Mouse (Mus musculus): ENCODE data around the gene Gbp2. TPM values are rescaled to one million over a fixed set of nuclear protein-coding genes. Genes with fewer than 3 reads are reported as not detected.
"Not testable (repeated sequence)": the region's sequence is repeated elsewhere in the genome, so short reads cannot be mapped to it uniquely, and the experiment has no call there.

The Gbp2 gene
- polyA plus RNA-seq, 1 experiment, result 0.82 TPM

DNA sequence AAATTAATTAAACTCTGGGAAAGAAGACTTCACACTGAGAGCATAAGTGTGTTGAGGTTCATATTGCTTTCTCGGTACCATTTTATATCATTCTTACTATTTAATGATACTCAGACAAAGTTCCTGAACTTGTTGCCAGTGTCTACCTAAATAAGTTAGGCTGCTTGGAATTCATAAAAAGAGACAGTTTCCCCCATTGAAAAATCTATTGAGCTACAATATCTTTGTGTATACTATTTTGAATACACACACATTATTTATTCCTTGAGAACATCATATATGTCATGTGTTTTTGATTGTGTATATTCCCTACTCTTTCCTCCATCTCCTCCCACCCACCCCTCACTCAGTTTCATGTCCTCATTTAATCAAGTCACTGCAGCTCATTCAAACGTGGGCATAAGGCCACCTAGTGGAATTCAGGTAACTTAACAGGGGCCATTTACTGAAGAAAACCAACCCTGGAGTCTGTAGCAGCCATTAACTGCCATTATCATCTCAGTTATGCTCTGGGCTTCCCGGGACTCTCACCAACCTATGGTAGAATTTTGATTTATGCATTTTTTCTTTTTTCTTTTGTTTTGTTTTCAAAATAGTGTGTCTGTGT, 657 bp downstream of the Gbp2 start:
- H3K4me2 ChIP-seq (ENCODE audit: low read depth), result peak overlapping the region; percentile 95

DNA sequence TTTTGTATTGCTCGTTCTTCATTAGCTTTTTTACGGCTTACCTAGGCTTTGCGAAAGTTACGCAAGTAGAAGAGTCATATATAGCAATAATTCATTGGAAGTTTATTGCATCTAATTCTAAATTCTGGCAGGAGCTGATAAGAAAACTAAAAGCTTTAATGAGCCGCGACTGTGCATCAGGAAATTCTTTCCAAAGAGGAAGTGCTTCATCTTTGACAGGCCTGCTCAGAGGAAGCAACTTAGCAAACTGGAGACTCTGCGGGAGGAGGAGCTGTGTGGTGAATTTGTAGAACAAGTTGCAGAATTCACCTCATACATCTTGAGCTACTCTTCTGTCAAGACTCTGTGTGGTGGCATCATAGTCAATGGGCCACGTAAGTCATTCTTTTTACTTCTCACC, 10.0 kb downstream of the Gbp2 start:
- no peak for TF ChIP-seq CEBPB (IDR thresholded peaks at IDR 0.05; ENCODE audit: insufficient read depth, poor library complexity, severe bottlenecking)
- no peak for TF ChIP-seq MAX (IDR thresholded peaks at IDR 0.05; ENCODE audit: low read depth)
- no peak for TF ChIP-seq TCF12 (IDR thresholded peaks at IDR 0.05; ENCODE audit: insufficient read depth, poor library complexity, severe bottlenecking)
- no peak for TF ChIP-seq USF1 (IDR thresholded peaks at IDR 0.05; ENCODE audit: low read depth)
- TF ChIP-seq REST (IDR thresholded peaks at IDR 0.05; ENCODE audit: insufficient read depth, insufficient read length), result no peak
- no peak for TF ChIP-seq POLR2A (IDR thresholded peaks at IDR 0.05; ENCODE audit: insufficient read length, low read depth)
- no peak for TF ChIP-seq MYOG (IDR thresholded peaks at IDR 0.05; ENCODE audit: control insufficient read depth in 1 of 3, insufficient read depth in 1 of 3, insufficient read length in 2 of 3, low read depth in 2 of 3)
- TF ChIP-seq E2F4 (IDR thresholded peaks at IDR 0.05; ENCODE audit: insufficient read depth), result no peak
- TF ChIP-seq SRF (IDR thresholded peaks at IDR 0.05; ENCODE audit: control insufficient read depth, insufficient read length, low read depth), result no peak
- TF ChIP-seq POLR2AphosphoS2 (IDR thresholded peaks at IDR 0.05; ENCODE audit: insufficient read length, low read depth), result no peak
- no peak for TF ChIP-seq TCF3 (IDR thresholded peaks at IDR 0.05; ENCODE audit: insufficient read length, low read depth)
- no peak for TF ChIP-seq MYOD1 (IDR thresholded peaks at IDR 0.05; ENCODE audit: control insufficient read depth in 1 of 3, insufficient read length in 2 of 3, low read depth in 2 of 3)
- H3K4me2 ChIP-seq (ENCODE audit: low read depth), result no peak overlapping the region
- H3K27me3 ChIP-seq (ENCODE audit: control insufficient read depth, insufficient read depth, insufficient read length), result no peaks in the 10 kb centered on the region
- no peaks in the 10 kb centered on the region for H3K36me3 ChIP-seq (ENCODE audit: control insufficient read depth, insufficient read depth)
- no peaks in the 10 kb centered on the region for H3K79me2 ChIP-seq (ENCODE audit: control insufficient read depth, insufficient read depth)
- no peak overlapping the region for H3K4me3 ChIP-seq
- no peak overlapping the region for H3ac ChIP-seq (ENCODE audit: control insufficient read depth, insufficient read length)

More for the DNA sequence above, 657 bp downstream of the Gbp2 start:
- Histone ChIP-seq H3ac (ENCODE audit: control insufficient read depth, insufficient read length) (no peak overlapping the region), H3K4me3 (peak overlapping the region; percentile 24), H3K79me2 (ENCODE audit: control insufficient read depth, insufficient read depth) (no peaks in the 10 kb centered on the region), H3K27me3 (ENCODE audit: control insufficient read depth, insufficient read depth, insufficient read length) (no peaks in the 10 kb centered on the region), H3K36me3 (ENCODE audit: control insufficient read depth, insufficient read depth) (no peaks in the 10 kb centered on the region)
- TF ChIP-seq SRF (IDR thresholded peaks at IDR 0.05; ENCODE audit: control insufficient read depth, insufficient read length, low read depth) (no peak), MYOG (IDR thresholded peaks at IDR 0.05; ENCODE audit: control insufficient read depth in 1 of 3, insufficient read depth in 1 of 3, insufficient read length in 2 of 3, low read depth in 2 of 3) (no peak), MYOD1 (IDR thresholded peaks at IDR 0.05; ENCODE audit: control insufficient read depth in 1 of 3, insufficient read length in 2 of 3, low read depth in 2 of 3) (no peak), REST (IDR thresholded peaks at IDR 0.05; ENCODE audit: insufficient read depth, insufficient read length) (no peak), POLR2A (IDR thresholded peaks at IDR 0.05; ENCODE audit: insufficient read length, low read depth) (no peak), USF1 (IDR thresholded peaks at IDR 0.05; ENCODE audit: low read depth) (no peak), MAX (IDR thresholded peaks at IDR 0.05; ENCODE audit: low read depth) (no peak), CEBPB (IDR thresholded peaks at IDR 0.05; ENCODE audit: insufficient read depth, poor library complexity, severe bottlenecking) (no peak), TCF3 (IDR thresholded peaks at IDR 0.05; ENCODE audit: insufficient read length, low read depth) (no peak), TCF12 (IDR thresholded peaks at IDR 0.05; ENCODE audit: insufficient read depth, poor library complexity, severe bottlenecking) (no peak)

DNA sequence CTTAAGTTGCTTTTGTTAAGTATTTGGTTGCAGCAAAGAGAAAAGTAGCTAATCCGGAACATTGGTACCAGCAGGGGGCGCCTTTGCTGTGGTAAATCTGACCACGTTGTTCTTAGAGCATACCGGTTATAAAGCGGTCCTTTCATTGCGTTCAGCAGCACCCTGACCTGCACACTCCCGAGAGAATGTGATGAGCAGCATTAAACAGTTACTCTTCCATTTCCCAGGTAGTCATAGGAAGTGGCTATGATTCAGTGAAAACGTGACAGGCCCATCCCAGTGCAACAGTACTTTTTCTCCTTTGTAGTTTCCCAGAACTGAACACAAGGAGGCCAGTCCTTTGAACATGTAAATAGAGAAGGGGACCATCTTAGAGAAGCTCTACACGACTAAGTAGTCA, 19.8 kb downstream of the Gbp2 start:
- Histone ChIP-seq H3K79me2 (ENCODE audit: control insufficient read depth, insufficient read depth) (no peaks in the 10 kb centered on the region), H3K4me2 (ENCODE audit: low read depth) (no peak overlapping the region), H3ac (ENCODE audit: control insufficient read depth, insufficient read length) (no peak overlapping the region), H3K36me3 (ENCODE audit: control insufficient read depth, insufficient read depth) (no peaks in the 10 kb centered on the region), H3K27me3 (ENCODE audit: control insufficient read depth, insufficient read depth, insufficient read length) (peaks cover 9% of the 10 kb centered on the region), H3K4me3 (no peak overlapping the region)
- no peak for TF ChIP-seq TCF12 (IDR thresholded peaks at IDR 0.05; ENCODE audit: insufficient read depth, poor library complexity, severe bottlenecking)
- TF ChIP-seq POLR2A (IDR thresholded peaks at IDR 0.05; ENCODE audit: insufficient read length, low read depth), result no peak
- no peak for TF ChIP-seq USF1 (IDR thresholded peaks at IDR 0.05; ENCODE audit: low read depth)
- TF ChIP-seq MYOD1 (IDR thresholded peaks at IDR 0.05; ENCODE audit: control insufficient read depth in 1 of 3, insufficient read length in 2 of 3, low read depth in 2 of 3), result no peak
- TF ChIP-seq POLR2AphosphoS2 (IDR thresholded peaks at IDR 0.05; ENCODE audit: insufficient read length, low read depth), result no peak
- TF ChIP-seq E2F4 (IDR thresholded peaks at IDR 0.05; ENCODE audit: insufficient read depth), result no peak
- TF ChIP-seq REST (IDR thresholded peaks at IDR 0.05; ENCODE audit: insufficient read depth, insufficient read length), result no peak
- TF ChIP-seq MYOG (IDR thresholded peaks at IDR 0.05; ENCODE audit: control insufficient read depth in 1 of 3, insufficient read depth in 1 of 3, insufficient read length in 2 of 3, low read depth in 2 of 3), result no peak
- no peak for TF ChIP-seq SRF (IDR thresholded peaks at IDR 0.05; ENCODE audit: control insufficient read depth, insufficient read length, low read depth)

DNA sequence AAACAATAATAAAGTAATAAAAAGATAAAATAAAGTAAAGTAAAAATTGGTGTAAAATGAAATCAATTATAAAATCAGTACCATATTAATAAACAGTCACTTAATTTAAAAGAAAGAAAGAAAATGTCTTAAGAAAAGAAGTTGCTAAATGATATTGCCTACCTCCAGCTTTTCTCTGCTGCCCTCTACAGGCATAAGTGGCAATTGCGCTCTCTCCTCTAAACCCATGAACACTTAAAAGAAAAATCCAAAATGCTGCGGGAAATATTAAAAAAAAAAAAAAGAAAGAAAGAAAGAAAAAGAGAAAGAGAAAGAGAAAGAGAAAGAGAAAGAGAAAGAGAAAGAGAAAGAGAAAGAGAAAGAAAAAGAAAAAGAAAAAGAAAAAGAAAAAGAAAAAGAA, 25.5 kb downstream of the Gbp2 start:
- not testable (repeated sequence) for H3K79me2 ChIP-seq (ENCODE audit: control insufficient read depth, insufficient read depth); H3K4me3 ChIP-seq; H3K36me3 ChIP-seq (ENCODE audit: control insufficient read depth, insufficient read depth); H3K4me2 ChIP-seq (ENCODE audit: low read depth); H3ac ChIP-seq (ENCODE audit: control insufficient read depth, insufficient read length); H3K27me3 ChIP-seq (ENCODE audit: control insufficient read depth, insufficient read depth, insufficient read length)

DNA sequence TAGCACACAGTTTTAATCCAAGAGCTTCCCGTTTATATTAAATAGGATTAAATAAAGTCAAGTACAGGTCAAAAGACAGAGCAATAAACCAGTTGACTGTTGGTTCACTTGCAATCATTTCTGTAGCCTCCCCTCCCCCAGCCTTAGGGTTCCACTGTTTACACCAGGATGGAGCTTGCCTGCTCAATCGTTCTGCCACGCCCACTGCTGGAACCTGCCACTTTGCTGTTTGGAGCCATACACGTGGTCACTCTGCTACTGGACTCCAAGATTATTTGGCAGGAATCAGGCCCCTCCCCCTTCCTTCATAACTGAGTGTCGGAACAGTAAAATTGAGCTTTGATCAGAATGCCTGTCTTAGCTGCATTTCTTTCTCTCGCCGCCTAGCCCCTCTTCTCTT, 27.4 kb downstream of the Gbp2 start:
- H3ac ChIP-seq (ENCODE audit: control insufficient read depth, insufficient read length); H3K79me2 ChIP-seq (ENCODE audit: control insufficient read depth, insufficient read depth); H3K4me2 ChIP-seq (ENCODE audit: low read depth): not testable (repeated sequence)

More for the DNA sequence above, 27.4 kb downstream of the Gbp2 start:
- not testable (repeated sequence) for H3K36me3 ChIP-seq (ENCODE audit: control insufficient read depth, insufficient read depth); H3K4me3 ChIP-seq; H3K27me3 ChIP-seq (ENCODE audit: control insufficient read depth, insufficient read depth, insufficient read length)
